Mouse (Mus musculus): Measurements from ENCODE around the gene Sfta2.

Gene Sfta2

DNA sequence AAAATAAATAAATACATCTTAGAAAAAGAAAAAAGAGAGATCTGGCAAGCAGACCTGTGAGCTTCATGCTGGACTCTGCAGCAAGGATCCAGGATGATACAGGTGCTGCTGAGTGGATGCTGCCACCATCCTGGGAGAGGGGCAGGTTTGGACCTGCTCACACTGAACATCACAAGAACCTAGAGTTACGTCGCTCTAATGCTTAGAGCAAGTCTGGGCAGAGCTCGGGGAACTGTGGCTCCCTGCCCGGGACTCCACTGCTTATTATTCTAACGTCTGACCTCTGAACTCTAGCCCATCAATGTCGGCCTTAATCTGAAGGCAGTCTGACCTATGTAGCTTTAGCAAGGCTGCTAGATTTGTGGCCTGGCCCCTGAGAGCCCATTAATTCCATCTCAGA lies 79.2 kb downstream of the Sfta2 start:
- DNase-seq, result no peak

DNA sequence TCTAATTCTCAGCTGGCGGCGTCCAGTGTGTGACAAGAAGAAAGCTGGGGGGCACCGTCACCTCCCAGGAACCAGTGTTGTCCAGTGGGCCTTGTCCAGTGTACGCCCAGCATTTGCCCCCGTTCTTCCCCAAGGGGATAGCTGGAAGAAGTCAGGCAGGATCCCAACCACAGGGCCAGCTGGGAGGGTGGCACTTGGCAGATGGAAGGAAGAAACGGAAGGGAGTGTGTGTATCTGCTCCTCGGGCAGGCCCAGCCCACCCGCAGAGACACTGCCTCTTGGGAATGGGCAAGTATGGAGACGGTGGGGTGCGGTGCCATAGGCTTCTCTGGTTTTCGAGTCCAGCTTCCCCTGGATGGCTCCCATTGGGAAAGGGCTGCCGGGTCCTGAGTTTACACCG lies 80.6 kb downstream of the Sfta2 start:
- DNase-seq, result no peak

DNA sequence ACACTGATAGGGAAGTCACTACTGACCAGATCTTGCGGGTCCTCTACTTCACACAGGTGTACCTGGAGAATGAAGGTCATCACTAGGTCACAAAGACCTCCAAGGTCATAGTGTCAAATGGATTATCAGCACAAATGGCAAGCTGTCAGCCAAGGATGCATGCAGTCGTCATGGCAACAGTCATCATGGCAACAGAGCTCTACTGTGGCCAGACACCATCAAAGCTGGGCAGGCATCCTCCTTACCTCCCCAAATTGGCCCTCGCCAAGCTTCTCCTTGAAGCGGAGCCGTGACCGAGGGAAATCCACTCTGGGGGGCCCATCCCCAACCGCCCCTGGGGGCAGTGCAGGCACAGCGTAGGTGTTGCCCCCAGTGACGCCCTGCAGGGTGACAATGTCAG lies 83.7 kb downstream of the Sfta2 start:
- no peak for DNase-seq

DNA sequence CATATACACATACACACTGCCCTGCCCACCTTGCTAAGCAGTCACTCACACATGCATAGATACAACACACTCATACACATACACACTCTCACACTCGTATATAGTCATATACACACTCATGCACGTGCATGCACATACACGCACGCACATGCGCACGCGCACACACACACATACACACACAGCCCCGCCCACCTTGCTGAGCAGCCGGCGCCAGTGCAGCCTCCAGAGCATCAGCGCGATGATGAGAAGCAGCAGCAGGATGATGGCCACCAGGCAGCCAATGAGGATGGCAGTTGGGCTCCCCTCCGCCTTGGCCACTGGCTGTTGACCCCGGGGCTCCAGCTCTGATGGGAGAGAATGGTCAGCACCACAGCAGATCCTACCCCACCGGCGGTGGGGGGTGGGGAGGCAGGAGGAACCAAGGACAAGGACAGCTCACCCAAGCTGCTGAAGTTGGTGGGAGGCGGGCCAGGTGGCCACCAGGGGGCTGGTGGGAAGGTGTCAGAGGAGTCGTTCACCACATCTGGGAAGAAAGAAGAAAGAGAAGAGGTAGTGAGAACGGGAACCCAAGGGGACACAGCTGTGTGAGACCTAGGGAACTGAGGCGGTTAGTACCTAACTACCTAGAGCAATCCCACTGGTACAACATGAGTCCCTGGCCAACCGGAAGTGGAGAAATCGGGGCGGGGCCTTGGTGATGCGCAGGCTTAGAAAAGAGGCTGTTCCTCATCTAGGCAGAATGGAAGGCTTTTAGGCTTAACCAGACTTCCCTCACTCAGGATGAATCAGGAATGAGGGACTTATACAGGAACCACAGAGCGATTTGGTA lies 87.2 kb downstream of the Sfta2 start:
- no peak for DNase-seq

DNA sequence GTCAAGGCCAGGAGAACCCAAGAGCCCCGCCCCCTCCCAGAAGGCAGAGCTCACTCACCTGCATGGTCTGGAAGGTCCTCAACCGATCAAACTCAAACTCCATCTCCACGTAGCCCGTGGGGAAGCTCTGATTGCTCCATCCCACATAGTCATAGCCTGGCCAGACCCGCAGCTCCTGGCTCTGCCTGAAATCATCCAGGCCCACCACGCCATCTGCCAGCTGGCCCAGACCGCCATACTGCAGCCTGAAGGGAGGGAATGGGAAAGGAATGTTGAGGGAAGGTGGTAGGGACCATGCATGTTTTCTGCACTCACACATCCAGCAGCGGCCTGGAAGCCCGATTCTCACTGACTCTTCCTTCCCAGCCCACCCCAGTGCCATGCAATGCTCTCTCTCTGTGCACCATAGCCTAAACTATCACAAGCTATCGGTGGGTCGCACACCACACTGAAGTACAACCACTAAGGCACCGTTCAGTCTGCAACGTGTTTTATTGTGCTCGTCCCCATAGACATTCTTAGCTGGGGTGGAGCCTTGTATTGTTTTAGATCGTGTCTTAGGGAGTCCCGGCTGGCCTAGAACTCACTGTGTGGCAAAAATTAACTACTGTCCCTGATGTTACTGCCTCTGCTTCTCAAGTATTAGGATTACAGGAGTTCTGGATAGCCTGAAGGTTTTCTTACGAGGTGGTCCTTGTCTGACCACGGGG lies 88.7 kb downstream of the Sfta2 start:
- no peak for DNase-seq

DNA sequence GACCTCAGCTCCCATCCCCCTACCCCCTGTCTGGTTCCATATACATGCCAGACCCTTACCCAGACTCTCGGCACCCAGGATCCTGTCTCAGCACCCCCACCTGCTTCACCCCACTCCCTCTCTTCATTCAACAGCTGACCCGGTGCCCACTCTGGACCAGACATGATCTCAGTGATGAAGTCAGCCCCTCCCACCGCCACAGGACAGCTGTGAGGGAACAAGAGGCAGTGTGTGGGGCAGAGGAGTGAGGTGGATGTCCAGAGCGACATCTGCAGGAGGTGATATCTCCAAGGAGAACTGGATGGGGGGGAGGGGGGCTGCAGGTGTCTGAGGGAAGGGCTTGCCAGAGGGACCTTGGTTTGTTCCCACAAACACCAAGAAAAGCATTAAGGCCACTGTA lies 90.5 kb downstream of the Sfta2 start:
- no peak for DNase-seq

DNA sequence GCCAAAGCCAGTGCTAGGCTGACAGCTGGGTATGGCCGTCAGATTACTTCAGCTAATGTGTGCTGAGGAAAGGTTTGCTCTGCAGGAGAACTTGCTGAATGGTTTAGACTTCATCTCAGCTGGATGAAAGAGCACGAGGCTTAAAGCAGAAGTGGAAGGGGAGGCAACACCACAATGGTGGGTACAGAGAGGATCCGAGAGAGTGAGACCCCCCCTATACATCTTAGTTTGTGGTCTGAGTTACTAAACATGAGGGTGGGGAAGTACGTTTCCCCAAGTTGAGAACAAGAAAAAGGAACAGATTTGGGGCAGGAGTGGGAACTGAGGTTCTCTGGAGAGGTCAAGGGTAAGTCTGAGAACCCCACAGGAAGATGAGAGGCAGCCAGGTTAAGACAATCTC lies 91.0 kb downstream of the Sfta2 start:
- no peak for DNase-seq

DNA sequence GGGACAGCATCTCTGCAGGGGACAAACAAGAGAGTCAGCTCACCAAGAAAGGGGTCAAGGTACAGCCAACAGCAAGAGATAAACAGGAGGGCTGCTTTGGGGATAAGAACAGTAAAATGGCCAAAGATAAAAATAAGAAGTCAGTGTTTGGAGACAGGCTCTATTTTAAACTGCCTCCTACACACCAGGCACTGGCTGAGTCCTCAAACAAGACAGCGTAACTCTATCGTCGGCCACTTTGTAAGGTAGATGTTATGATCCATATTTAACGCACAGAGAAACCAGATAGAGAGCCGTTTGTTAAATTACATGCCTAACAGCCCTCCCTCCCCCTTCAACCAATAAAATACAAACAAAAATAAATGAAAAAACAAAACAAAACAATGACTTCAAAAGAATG lies 92.6 kb downstream of the Sfta2 start:
- no peak for DNase-seq

DNA sequence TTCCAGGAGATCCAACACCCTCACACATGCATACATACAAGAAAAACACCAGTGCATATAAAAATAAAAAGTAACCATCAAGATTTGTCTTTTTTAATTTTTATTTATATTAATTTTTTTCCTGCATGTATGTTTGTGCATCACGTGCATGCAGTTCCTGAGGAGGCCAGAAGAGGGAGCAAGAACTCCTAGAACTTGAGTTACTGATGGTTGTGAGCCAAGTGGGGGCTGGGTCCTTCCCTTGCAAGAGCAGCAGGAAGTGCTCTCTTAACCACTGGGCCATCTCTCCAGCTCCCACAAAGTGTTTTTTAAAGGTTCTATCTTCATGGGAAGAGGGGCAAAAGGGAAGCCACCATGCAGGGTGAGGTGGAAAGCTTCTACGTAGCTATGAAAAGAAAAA lies 93.9 kb downstream of the Sfta2 start:
- peak; percentile 52 for DNase-seq

DNA sequence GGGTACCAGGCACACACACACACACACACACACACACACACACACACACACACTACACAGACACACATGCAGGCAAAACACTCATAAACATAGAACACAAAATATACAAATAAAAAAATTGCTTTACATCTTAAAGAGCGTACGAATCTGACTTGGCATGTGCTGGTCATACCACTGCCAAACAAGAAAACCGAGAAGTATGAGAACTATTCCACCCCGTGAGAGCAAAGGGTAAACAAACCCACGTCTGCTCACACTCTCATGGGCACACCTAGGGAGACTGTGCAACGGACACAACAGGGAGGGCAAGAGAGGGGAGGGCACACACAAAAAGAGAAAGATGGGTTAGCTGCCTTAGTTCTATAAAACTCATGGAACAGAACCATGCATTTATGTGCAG lies 95.3 kb downstream of the Sfta2 start:
- no peak for DNase-seq

DNA sequence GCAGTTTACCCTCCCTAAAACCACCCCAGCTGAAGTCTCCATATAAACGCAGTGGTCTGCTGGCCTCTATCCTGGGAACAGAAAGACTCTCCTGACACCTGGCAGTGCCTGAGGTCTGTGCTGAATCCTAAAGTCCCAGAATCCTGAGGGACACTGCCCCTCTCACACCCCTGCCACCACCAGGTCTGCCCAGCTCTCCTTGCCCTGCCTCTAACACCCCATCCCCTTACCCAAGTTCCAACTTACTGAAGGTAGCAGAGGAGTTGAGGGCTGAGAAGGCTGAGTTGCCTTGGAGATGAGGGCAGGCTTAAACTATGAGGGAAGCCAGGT lies 96.0 kb downstream of the Sfta2 start:
- DNase-seq, result no peak

DNA sequence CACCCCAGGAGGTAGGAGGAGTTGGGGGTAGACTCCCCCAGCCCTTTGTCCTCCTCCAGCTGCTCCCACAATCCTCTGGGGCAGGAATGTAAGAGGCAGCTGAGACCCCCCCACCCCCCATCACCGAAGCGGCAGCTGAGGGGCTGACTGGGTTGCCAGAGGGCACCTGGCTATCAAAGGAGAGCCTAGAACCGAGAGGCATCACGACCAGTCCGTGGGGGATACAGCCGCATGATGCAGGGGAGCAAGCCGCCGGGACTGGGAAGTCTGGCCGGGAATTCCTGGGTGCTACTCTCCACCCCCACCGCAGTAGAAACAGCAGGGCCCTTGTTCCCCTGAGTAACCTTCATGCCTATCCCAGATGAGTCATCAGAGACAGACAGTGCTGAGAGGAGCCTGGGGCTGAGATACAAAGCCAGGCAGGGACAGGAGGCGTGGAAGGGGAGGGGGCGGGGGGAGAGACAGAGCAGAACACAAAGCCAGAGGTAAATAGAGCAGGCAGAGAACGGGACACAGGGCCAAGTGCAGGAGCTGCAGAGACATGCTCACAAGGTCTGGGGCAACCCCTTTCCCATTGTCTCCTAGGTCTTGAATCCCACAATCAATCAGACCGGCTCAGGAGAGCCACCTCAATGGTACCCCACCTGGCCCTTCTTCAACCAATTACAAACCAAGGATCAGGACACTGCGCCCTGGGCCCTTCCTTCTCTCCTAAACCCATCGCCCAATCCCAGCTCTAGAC lies 96.6 kb downstream of the Sfta2 start:
- no peak for DNase-seq

DNA sequence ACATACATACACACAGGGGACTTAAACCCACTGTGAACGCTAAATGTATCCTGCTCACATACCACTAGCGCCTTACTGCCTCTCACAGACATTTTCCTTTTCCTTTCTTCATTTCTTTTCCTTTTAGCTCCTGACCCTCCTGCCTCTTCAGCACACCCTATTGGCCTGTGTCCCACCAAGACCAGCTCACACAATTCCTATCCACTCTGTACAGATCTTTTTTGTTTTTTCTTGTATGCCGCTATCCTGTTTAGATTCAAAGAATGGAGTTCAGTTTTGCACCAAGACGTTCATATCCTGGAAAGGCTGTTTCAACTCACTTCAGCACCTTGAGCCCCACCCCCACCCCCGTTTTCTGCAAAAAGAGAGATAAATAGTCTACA lies 97.1 kb downstream of the Sfta2 start:
- no peak for DNase-seq

DNA sequence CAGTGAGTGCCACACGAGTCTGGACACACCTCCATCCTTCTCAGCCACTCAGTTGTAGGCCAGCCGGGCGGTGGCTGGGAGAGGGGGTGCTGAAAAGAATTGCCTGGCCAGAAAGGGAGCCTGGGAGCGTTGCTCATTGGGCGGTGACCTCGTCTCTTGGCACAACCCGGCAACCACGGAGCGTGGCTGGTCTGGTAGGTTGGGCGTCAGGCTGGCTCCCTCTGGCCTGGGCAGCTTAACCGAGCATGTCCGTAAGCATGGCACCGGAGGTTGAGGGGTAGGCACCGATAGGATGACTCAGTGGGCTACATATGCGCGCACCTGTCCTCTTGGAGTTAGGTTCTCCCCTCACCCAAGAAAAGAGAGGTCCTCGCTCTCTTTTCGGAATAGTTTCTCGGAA lies 98.6 kb downstream of the Sfta2 start:
- DNase-seq, result peak; percentile 86
